Mouse (Mus musculus) splenic B cell, adult 2 months (primary cell): Measurements from ENCODE around the gene Evc2.

Experiments
- DNase-seq: peaks from one replicate; pipeline ENCODE4 v3.0.0-alpha.2; 2011; ENCODE audit warnings: low read depth, low spot score
- H3K27me3 ChIP-seq: 2 replicates; pipeline ENCODE4 v1.6.1; 2012; ENCODE audit warnings: mild to moderate bottlenecking, low read length, moderate library complexity, mixed read lengths; ENCODE audit not compliant: control insufficient read depth, poor library complexity, insufficient read depth, severe bottlenecking
- H3K36me3 ChIP-seq: 2 replicates; pipeline ENCODE4 v1.6.1; 2012; ENCODE audit warnings: mild to moderate bottlenecking, low read length, moderate library complexity, mixed read lengths; ENCODE audit not compliant: control insufficient read depth, poor library complexity, insufficient read depth, severe bottlenecking

The Evc2 gene

DNA sequence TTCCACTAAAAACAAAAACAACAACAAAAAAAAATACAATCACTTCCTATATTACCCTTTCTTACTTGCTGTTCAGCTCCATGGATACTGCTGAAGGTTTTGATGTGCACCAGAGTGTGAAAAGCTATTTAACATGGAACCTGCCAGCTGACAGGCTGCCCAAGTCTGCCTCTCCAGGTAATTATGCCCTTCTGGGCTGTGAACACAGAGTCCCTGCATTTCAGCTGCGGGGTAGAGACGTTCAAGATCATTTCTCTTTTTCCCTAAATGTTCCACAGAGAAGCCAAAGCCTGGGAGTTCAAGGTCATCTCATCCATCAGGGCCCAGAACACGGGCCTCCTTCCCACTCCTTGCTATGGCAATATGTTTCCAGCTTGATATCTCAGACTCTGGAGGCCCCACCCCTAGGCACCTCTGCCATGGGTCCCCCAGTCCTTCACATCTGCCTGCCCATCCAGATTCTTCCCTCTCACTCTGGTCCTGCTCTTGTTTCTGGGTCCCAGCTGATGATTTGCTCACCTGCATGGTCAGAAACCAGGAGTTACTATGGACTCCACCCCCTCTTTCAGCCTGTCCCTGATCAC, 133.8 kb downstream of the Evc2 start:
- H3K36me3 ChIP-seq: no peaks in the 10 kb centered on the region
- no peak for DNase-seq
- H3K27me3 ChIP-seq: no peaks in the 10 kb centered on the region
